Mouse (Mus musculus) G1E (cell line): ENCODE results near the gene Aqp3.

Experiments
- CTCF ChIP-seq: IDR thresholded peaks from 2 replicates; pipeline ENCODE4 v1.5.1; 2012; ENCODE audit warnings: low read depth, low read length, inconsistent platforms, mixed read lengths
- GATA1 ChIP-seq: IDR thresholded peaks from 2 replicates; pipeline ENCODE4 v1.6.1; 2012; ENCODE audit warnings: borderline replicate concordance, low read length, inconsistent platforms, mixed read lengths

GRCm38 (mm10) chr4:41116817-41117216, 18.8 kb upstream of the Aqp3 start:
- TF ChIP-seq CTCF (no peak), GATA1 (no peak)
